Mouse (Mus musculus) v-Abl transformed pro-B cells (cell line): Measurements from ENCODE around the gene Ptafr.

Source experiments
- in situ Hi-C, 2 experiments: fragments of 400-800 bp; cut with MboI; formaldehyde crosslinking; loops; one replicate each; pipeline ENCODE4 v1.15.1; 2025; ENCODE audit not compliant: unreplicated experiment in 2 of 2

Ptafr gene

DNA sequence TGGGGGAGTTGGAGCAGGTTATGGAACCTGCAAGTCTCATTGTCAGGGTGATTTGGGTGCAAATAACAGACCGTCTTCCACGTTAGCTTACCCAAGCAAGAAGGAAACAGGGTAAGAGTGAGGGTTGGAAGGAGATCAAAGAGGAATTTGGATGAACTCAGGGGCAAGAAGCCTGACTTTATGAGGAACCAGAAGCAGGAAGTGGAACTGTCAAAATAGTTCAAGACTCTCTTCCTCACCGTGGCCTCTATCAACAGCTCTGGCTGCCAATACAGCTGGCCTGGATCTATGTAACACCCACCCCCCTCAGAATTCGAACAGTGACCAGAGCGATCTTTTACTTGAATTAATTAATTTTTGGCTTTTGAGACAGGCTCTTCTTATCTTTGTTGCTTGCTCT lies 41.9 kb downstream of the Ptafr start:
- in situ Hi-C loops = no loop called here

DNA sequence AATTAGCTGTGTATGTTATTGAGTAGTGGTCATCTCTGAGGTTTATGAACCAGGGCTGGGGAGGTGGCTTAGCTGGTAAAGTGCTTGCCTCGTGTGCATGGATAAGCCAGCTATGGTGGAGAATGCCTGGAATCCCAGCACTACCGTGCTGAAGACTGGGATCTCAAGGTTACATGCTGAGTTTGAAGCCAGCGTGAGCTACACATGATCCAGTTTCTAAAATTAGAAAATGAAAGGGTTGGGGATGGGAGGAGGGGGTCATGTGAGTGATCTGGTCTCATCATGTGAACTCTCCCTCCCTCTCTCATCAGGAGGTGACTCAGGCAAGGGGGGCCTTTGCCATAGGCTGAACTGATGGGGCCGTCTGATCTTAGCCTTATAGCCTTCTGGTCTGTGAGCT lies 44.3 kb downstream of the Ptafr start:
- in situ Hi-C loops = no loop called here

DNA sequence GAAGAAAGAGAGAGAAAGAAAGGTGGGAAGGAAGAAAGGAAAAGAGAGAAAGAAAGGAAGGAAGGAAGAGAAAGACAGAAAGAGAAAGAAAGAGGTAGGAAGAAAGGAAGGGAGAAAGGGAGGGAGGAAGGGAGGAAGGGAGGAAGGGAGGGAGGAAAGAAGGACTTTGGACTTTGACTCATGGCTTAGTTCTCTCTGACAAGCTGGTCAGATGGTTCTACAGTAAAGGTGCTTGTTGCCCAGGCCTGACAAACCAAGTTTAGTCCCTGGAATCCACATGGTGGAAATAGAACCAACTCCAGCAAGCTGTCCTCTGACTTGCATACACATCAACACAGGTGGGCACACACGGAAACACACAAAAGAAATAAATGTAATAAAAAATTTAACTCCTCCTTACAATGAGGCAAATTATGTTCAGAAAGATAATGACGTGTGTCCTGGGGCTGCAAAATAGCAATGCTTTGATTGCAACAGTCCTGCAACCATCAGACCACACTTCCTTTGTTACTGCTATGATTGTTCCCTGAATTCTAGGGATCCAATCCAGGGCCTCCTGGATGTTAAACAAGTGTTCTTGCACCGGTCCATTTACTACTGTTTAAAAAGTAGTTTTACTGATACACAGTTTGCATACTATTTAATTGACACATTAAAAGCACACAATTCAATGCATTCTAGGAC lies 46.6 kb downstream of the Ptafr start:
- in situ Hi-C loops = no loop called here

DNA sequence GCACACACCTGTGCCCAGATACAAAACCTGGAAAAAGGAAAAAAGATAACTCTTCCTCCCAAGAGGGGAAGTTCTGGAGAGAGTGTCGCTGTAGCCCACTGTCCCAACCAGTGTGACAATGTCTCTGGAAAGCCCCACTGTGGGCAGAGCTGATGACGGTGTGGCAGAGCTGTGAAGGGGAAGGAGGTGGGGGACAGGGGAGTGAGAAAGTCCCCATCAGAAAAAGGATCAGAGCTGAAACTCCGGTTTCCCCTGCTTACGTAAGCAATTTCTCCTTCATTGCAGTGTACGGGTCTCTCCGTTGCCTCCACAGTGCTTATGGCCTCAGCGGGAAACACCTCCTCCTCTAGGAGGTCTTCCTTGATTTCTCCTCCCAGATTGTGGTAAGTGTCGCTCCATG lies 47.5 kb downstream of the Ptafr start:
- in situ Hi-C loops = no loop called here

- in situ Hi-C loops = no loop called here
Measured at GRCm38 (mm10) chr4:132617873-132618272, 54.0 kb downstream of the Ptafr start.

GRCm38 (mm10) chr4:132618850-132619375 lies 55.0 kb downstream of the Ptafr start:
- in situ Hi-C loops = no loop called here

GRCm38 (mm10) chr4:132620134-132620533 lies 56.3 kb downstream of the Ptafr start:
- in situ Hi-C loops = no loop called here

GRCm38 (mm10) chr4:132621287-132622068 lies 57.6 kb downstream of the Ptafr start:
- in situ Hi-C loops = no loop called here

DNA sequence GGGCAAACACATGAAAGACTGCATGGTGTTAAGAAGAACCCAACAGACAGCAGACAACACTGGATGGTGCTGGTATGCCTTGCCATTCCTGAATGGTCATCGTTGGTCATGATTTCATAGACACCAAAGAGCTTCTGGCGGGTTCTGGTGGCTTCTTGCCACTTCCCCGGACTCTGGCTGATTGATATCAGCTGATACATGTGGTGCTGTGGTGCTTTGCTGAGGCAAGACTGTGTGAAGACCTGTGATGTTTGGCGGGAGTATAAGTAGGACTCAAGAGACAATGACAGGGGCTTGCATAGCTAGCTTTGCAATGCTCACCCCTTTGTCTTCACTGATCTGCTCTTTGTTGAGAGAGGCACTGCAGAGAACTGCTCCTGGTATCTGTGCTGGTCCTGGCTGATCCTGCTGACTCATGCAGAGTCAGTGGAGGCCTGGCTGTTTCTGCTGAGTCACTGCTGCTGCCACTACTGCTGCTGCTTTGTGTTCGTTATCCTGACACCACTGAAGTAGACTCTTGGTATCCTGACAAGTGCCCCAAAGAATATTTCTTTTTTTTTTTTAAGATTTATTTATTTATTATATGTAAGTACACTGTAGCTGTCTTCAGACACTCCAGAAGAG lies 60.3 kb downstream of the Ptafr start:
- in situ Hi-C loops = no loop called here

DNA sequence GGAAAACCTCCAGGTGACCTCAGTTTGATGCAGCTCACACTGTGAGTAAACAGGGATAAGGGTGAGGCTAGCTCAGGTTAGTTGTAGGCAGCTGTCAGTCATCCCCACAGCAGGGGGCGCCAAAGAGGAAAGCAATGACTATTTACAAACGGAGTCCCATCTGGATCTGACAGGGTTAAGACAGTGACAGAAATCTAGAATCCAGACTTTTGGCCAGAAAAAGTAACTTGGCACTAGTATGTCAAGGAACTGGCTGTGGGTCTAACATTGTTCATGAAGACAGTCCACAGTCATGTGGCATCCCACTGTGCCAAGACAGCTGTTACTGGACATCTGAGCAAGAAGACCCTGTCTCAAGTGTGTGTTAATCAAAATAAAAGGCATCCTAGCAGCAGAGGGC lies 65.0 kb downstream of the Ptafr start:
- in situ Hi-C loops = no loop called here
